Mouse (Mus musculus): ENCODE data around the gene Gm6169.

GRCm38 (mm10) chr13:97057817-97058216 lies 41.2 kb downstream of the Gm6169 start:
- no peak for TF ChIP-seq POLR2A (IDR thresholded peaks at IDR 0.05; ENCODE audit: borderline replicate concordance, control insufficient read depth, low read depth, low read length)
- no peak for TF ChIP-seq CTCF (IDR thresholded peaks at IDR 0.05; ENCODE audit: control insufficient read depth, insufficient read depth, low read length)
